Mouse (Mus musculus): ENCODE results near the gene Faf1.

The Faf1 gene

DNA sequence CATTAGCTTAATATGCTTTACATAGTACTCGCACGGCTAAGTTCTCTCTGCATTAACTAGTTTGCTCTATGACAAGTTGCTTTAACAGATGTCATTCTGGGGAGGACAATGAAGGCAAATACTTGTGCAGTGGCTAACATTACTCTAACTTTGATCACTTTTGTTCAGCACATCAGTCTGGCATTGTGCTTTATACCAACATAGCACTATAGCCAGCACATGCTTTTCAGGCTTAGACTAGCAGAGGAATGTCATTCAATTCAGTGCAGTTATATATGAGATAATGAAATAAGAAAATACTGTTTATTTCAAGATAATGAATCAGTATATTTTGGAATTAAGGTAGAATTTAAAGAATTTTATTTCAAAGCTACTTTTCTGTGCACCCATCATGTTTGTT, 115.9 kb downstream of the Faf1 start:
- no peak for DNase-seq

- DNase-seq: no peak
Measured at GRCm38 (mm10) chr4:109793072-109793471, 116.7 kb downstream of the Faf1 start.

DNA sequence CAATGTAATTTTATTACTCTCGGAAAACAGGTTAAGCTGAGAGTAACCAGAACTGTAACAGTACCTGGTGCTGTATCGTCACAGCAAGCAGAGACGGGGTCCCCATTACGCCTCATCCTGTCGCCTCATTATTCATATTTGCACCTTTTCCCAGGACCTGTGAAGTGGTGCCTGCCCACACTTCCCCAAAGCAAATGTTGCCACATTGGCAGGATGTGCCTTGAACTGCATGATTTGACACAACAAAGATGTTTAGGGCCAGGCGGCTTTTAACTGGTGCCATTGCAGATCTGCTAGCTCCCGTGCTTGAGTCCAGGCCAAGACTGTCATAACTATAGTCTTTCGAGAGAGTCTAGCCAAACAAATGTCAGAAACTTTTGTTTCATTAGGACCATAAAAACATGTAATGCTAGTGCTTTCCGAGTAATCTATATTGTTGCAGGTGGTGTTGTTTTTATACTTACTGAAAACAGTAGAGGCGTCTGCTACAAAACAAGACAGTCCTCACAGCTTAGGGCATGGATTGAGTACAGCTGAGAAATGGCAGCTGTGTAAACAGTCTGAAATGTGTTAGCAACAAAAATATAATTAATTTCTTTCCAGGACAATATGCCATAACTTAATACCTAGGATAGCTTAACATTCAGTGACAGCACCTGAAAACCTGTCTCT, 121.3 kb downstream of the Faf1 start:
- DNase-seq: no peak

- DNase-seq: no peak
Measured at GRCm38 (mm10) chr4:109806408-109806807, 130.0 kb downstream of the Faf1 start.

GRCm38 (mm10) chr4:109815161-109815560, 138.8 kb downstream of the Faf1 start:
- no peak for DNase-seq

- peak; percentile 34 to 37 for DNase-seq
Measured at GRCm38 (mm10) chr4:109815592-109815991, 139.2 kb downstream of the Faf1 start.

DNA sequence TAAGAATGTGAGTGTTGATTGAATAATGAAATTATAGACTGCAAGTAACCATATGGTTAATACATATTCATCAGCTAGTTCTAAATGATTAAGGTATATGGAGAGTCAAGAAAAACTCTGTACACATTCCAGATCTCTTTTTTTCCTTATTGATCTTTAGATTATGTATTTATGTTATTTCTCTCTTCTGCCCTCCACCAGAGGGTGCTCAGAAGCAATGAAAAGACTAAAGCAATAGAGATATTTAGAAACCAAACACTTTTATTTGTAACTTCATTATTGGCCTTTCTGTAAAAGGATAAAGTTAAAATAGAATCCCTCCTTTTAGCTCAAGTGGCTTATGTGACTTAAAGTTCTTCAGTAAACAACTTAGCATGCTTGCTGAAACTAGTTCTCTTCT, 143.1 kb downstream of the Faf1 start:
- DNase-seq: no peak

DNA sequence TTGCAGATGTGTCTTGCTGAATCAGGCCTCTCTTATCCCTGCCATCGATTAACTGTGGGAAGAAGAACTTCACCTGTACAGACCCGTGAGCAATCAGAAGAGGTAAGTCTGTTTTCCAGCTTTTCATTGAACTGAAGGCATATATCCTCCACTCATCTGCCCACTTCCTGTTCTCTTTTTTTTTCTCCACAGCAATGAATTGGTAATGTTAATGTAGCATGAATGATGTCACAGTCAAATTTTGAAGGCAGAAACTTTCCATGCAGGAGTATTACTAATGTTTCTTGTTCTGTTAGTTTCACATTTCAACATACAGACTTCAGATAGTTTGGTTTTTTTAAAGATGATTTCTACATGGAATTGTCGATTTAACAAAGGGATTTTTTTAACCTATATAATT, 153.4 kb downstream of the Faf1 start:
- no peak for DNase-seq

- DNase-seq: no peak
Measured at GRCm38 (mm10) chr4:109857851-109858250, 181.5 kb downstream of the Faf1 start.

- no peak for DNase-seq
Measured at GRCm38 (mm10) chr4:109858571-109859392, 182.4 kb downstream of the Faf1 start.

DNA sequence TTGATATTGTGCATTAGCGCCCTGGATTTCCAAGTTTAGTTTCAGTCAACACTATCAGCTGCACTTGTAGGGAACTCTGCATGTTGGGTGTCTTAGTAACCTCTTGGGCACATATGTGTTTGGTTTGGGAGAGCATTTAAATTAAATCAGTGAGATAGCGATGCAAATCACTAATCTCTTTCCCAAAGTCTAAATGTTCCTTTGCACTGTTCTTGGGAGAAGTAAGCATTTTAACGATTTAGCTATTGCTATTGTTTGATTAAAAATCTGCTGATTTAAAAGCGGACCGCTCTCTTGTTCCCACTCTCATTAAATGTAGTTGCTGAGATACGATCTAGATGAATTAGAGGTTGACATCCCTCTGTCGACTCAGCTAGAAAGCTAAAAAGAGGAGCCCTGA, 183.0 kb downstream of the Faf1 start:
- DNase-seq: no peak

- DNase-seq: no peak
Measured at GRCm38 (mm10) chr4:109860256-109860655, 183.9 kb downstream of the Faf1 start.

GRCm38 (mm10) chr4:109862271-109862670, 185.9 kb downstream of the Faf1 start:
- DNase-seq: no peak

GRCm38 (mm10) chr4:109863021-109863420, 186.6 kb downstream of the Faf1 start:
- DNase-seq: no peak

- no peak for DNase-seq
Measured at GRCm38 (mm10) chr4:109868897-109869484, 192.6 kb downstream of the Faf1 start.

DNA sequence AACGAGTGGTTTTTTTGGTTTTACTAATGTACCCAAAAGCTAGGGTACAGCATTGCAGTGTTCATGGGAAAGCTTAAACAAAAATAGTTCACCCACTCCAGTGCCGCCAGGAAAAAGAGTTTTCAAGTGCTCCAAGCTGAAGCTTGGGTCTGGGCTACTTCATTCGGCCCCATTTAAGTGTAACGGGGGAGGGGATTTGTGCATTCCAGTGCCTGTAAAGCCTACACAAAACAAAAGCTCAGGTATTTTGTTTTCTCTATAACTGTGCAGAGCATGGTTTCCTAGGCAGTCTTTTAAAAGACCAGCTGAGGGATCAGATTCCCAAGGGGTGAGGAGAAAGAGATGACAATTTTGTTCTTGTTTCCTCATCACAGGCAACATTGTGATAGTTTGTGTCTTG, 207.9 kb downstream of the Faf1 start:
- DNase-seq: no peak

GRCm38 (mm10) chr4:109887856-109888357, 211.5 kb downstream of the Faf1 start:
- no peak for DNase-seq

DNA sequence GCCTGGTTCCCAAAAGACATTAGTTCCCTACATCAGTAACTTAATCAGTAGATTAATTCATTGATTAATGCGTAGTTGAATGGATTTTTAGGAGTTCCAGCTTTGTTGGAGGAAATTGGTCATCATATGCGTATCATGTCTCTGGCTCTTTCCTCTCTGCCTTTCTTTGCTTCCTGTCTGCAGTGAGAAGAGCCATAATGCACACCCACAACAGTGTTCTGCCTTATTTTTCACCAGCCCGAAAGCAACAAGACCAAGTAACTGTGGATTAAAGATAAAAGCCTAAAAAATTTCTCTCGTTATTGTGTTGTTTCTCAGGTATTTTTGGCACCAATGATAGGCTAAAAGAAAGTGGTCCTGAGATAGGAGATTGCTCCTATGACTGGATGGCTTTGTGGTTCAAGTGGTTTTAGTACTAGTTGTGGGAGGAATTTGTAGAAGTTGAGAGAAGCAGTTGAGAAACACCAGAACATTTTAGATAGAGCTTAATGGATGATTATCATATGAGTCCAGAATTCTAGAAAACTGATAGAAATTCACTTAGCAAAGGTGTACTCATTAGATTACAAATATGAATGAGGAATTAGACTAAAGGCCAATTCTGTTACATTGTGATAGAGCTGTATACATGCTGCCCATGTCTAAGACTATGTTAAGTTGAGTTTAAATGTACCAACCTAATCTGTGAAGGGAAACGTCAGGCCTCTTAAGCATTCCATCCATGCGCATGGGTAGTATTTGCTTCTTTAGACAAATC, 221.6 kb downstream of the Faf1 start:
- no peak for DNase-seq

DNA sequence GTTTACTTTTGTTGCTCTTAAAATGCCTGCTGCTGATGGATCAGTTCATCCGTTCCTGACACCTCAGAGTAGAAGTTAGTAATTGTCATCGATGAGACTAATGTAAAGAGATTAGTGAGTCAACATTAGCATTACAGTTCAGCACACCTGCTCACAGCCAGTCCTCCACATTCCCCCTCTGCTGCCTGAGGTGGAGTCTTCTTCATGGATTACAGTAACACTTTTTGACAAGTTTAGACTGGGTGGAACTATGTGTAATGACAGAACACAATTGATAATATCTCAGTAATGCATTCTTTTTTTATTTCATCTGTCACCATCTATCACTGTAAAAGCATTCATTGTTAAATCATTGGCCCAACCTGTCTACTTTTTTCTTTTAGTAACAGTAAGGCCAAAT, 224.7 kb downstream of the Faf1 start:
- no peak for DNase-seq

- no peak for DNase-seq
Measured at GRCm38 (mm10) chr4:109904487-109904886, 228.1 kb downstream of the Faf1 start.

DNA sequence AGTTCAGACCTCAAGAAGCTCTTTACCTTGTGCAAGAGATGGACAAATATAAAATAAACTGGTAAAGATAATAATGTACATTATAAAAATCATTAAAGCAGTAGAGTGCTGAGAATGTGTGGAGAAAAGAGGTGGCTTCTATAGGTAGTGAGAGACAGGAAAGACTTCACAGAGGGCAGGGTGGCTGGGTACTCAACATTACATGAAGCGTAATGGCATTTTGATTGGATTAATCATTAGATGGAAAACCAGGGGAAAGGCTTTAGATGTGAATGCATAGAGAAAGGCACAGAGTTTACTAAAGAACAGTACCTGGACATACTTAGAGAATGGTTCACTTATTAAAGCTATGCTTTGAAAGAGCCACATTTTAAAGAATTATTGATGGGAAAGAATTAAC, 252.7 kb downstream of the Faf1 start:
- no peak for DNase-seq

DNA sequence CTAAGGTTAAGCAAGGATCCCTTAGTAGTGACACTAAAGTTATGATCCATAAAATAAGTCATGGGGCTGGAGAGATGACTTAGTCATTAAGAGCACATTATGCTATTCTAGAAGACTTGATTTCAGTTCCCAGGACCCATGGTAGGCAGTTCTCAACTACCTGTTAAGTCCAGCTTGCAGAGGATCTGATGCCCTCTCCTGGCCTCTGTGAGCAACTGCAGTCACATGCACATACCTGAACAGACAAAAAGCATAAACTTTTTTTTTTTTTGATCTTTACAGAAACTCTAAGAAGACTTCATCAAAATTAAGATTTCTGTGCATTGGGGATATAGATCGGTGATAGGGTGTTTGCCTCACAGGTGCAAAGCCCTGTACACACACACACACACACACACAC, 254.1 kb downstream of the Faf1 start:
- DNase-seq: no peak

- DNase-seq: no peak
Measured at GRCm38 (mm10) chr4:109930935-109931334, 254.5 kb downstream of the Faf1 start.
